Mouse (Mus musculus): ENCODE measurements at regions not wholly inside any gene's neighbourhood (a gene's known extent, or its start where the extent isn't known, plus 50 kb on each side); places are given as distances from the start of the nearest gene placed in this dataset.

DNA sequence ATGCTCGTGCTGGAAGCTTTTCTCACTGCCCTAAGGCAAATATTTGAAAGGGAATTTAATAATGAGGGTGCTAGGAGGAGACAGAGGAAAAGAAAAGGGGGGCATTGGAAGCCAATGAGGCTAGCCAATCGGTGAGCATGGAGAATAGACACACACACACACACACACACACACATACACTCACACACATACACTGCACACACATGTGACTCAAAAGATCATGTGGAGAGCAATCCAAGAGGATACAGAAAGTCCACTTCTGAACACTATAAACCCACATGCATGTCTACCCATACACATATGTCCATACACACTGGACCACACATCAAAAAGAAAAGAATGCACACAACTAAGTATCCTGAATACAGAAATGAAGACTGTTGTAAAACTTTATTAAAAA is 88.4 kb upstream of the Sphkap start:
- no peak for DNase-seq

DNA sequence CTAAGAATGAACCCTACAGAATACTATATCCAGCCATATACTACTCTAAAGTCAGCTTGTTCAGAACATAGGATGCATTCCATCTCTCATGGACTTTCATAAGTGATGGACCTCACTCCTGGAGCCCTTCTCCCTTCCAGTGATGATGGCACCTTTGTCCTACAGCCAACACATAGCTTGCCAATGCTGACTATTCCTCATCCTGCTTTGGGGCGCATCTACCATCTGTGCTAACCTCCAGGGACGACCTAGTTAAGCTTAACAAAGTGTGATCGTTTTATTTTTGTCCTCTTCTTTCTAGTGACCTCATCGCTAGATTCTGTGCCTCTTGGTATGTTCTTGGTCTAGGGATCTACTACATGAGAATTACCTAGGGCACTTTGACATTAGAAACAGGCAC is 87.0 kb upstream of the Sphkap start:
- DNase-seq = peak; percentile 72

DNA sequence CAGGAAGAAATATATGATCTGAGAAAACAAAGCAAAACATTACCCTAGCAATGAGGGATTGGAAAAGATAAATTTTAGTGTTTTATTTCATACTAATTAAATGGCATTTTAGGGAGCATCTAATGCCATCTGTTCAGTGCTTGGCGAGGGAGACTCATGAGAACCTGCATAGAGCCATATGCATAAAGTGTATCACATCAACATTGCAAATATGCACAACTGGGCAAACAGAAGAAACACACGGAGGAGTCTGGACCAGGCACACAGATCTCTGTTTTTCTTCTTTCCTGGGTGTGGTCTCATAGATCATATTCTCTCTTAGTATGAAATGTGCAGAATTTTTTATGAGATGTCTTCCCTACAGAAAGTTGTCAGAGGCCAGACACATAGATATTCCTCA is 71.1 kb upstream of the Sphkap start:
- no peak for DNase-seq
